Mouse (Mus musculus): ENCODE measurements at regions not wholly inside any gene's neighbourhood (a gene's known extent, or its start where the extent isn't known, plus 50 kb on each side); places are given as distances from the start of the nearest gene placed in this dataset.

GRCm38 (mm10) chr4:3080385-3081125 lies 86.6 kb upstream of the Vmn1r2 start:
- no peak for TF ChIP-seq CTCF (IDR thresholded peaks at IDR 0.05; ENCODE audit: low read depth)
- no peak for TF ChIP-seq EP300 (optimal IDR thresholded peaks at IDR 0.05)

All from stomach, postnatal 0 days (tissue).